Mouse (Mus musculus): ENCODE data around the gene Polr3h. TPM values are rescaled to one million over a fixed set of nuclear protein-coding genes. Genes with fewer than 3 reads are reported as not detected.

The Polr3h gene
- polyA plus RNA-seq, 1 experiment from 2014 or later: 74.3 TPM

GRCm38 (mm10) chr15:81958906-81959305 lies 32.9 kb upstream of the Polr3h start:
- Histone ChIP-seq H3K9me3 (no peaks in the 10 kb centered on the region), H3K4me3 (no peak overlapping the region), H3K4me1 (peaks cover 14% of the 10 kb centered on the region), H3K27me3 (replicated peaks; ENCODE audit: low read depth, poor library complexity, severe bottlenecking) (no peaks in the 10 kb centered on the region), H3K27ac (replicated peaks) (no peak overlapping the region), H3K36me3 (replicated peaks) (peaks cover 19% of the 10 kb centered on the region; the same call in 1 of the 2 replicates)
- no peak for DNase-seq (ENCODE audit: low spot score)
- WGBS: 93% methylated on average over 3 of the region's 3 CpGs

GRCm38 (mm10) chr15:81957598-81957997 lies 31.6 kb upstream of the Polr3h start:
- Histone ChIP-seq H3K36me3 (replicated peaks) (peaks cover 19% of the 10 kb centered on the region; the same call in 1 of the 2 replicates), H3K4me1 (peaks cover 14% of the 10 kb centered on the region), H3K4me3 (no peak overlapping the region), H3K27me3 (replicated peaks; ENCODE audit: low read depth, poor library complexity, severe bottlenecking) (no peaks in the 10 kb centered on the region), H3K27ac (replicated peaks) (no peak overlapping the region), H3K9me3 (no peaks in the 10 kb centered on the region)
- WGBS: 89% methylated on average over 11 of the region's 11 CpGs
- no peak for DNase-seq (ENCODE audit: low spot score)

GRCm38 (mm10) chr15:81956457-81956856 lies 30.4 kb upstream of the Polr3h start:
- Histone ChIP-seq H3K9me3 (no peaks in the 10 kb centered on the region), H3K4me3 (no peak overlapping the region), H3K36me3 (replicated peaks) (peaks cover 21% of the 10 kb centered on the region; the same call in 1 of the 2 replicates), H3K27ac (replicated peaks) (no peak overlapping the region), H3K27me3 (replicated peaks; ENCODE audit: low read depth, poor library complexity, severe bottlenecking) (no peaks in the 10 kb centered on the region), H3K4me1 (peaks cover 14% of the 10 kb centered on the region)
- peak; percentile 65 for DNase-seq (ENCODE audit: low spot score)
- 56% methylated on average over 8 of the region's 8 CpGs for WGBS

GRCm38 (mm10) chr15:81955414-81955813 lies 29.4 kb upstream of the Polr3h start:
- Histone ChIP-seq H3K9me3 (no peaks in the 10 kb centered on the region), H3K36me3 (replicated peaks) (peaks cover 27% of the 10 kb centered on the region; the same call in 1 of the 2 replicates)
- WGBS: 91% methylated on average over 15 of the region's 15 CpGs

GRCm38 (mm10) chr15:81954716-81955115 lies 28.7 kb upstream of the Polr3h start:
- Histone ChIP-seq H3K36me3 (replicated peaks) (peaks cover 27% of the 10 kb centered on the region; the same call in 1 of the 2 replicates), H3K27ac (replicated peaks) (no peak overlapping the region), H3K9me3 (no peaks in the 10 kb centered on the region), H3K4me1 (peaks cover 5% of the 10 kb centered on the region), H3K4me3 (no peak overlapping the region), H3K27me3 (replicated peaks; ENCODE audit: low read depth, poor library complexity, severe bottlenecking) (no peaks in the 10 kb centered on the region)
- no peak for DNase-seq (ENCODE audit: low spot score)
- 92% methylated on average over 6 of the region's 6 CpGs for WGBS

More at GRCm38 (mm10) chr15:81955414-81955813, 29.4 kb upstream of the Polr3h start:
- peaks cover 8% of the 10 kb centered on the region for H3K4me1 ChIP-seq
- H3K4me3 ChIP-seq: no peak overlapping the region
- no peak for DNase-seq (ENCODE audit: low spot score)
- no peak overlapping the region for H3K27ac ChIP-seq (replicated peaks)
- H3K27me3 ChIP-seq (replicated peaks; ENCODE audit: low read depth, poor library complexity, severe bottlenecking): no peaks in the 10 kb centered on the region

GRCm38 (mm10) chr15:81954151-81954583 lies 28.1 kb upstream of the Polr3h start:
- no peak overlapping the region for H3K27ac ChIP-seq (replicated peaks)
- H3K4me1 ChIP-seq: 0 out of 2 replicates have a peak, but pooled peaks cover 6% of the 10 kb centered on the region
- no peaks in the 10 kb centered on the region for H3K9me3 ChIP-seq
- DNase-seq (ENCODE audit: low spot score): no peak
- no peak overlapping the region for H3K4me3 ChIP-seq
- WGBS: 96% methylated on average over 9 of the region's 9 CpGs
- H3K36me3 ChIP-seq (replicated peaks): peaks cover 27% of the 10 kb centered on the region; the same call in 1 of the 2 replicates
- no peaks in the 10 kb centered on the region for H3K27me3 ChIP-seq (replicated peaks; ENCODE audit: low read depth, poor library complexity, severe bottlenecking)

- no peak for DNase-seq (ENCODE audit: low spot score)
- Histone ChIP-seq H3K36me3 (replicated peaks) (peaks cover 27% of the 10 kb centered on the region; the same call in 1 of the 2 replicates), H3K4me3 (no peak overlapping the region), H3K27ac (replicated peaks) (no peak overlapping the region), H3K27me3 (replicated peaks; ENCODE audit: low read depth, poor library complexity, severe bottlenecking) (no peaks in the 10 kb centered on the region), H3K4me1 (peaks cover 11% of the 10 kb centered on the region; the same call in 1 of the 2 replicates), H3K9me3 (no peaks in the 10 kb centered on the region)
- 82% methylated on average over 4 of the region's 4 CpGs for WGBS
Measured at GRCm38 (mm10) chr15:81952310-81952709, 26.3 kb upstream of the Polr3h start.

- Histone ChIP-seq H3K27ac (replicated peaks) (no peak overlapping the region), H3K4me3 (no peak overlapping the region), H3K36me3 (replicated peaks) (peaks cover 27% of the 10 kb centered on the region; the same call in 1 of the 2 replicates), H3K9me3 (no peaks in the 10 kb centered on the region), H3K27me3 (replicated peaks; ENCODE audit: low read depth, poor library complexity, severe bottlenecking) (no peaks in the 10 kb centered on the region), H3K4me1 (peaks cover 11% of the 10 kb centered on the region; the same call in 1 of the 2 replicates)
- WGBS: 89% methylated on average over 9 of the region's 9 CpGs
- no peak for DNase-seq (ENCODE audit: low spot score)
Measured at GRCm38 (mm10) chr15:81951159-81951558, 25.1 kb upstream of the Polr3h start.

GRCm38 (mm10) chr15:81950716-81951115 lies 24.7 kb upstream of the Polr3h start:
- Histone ChIP-seq H3K27ac (replicated peaks) (no peak overlapping the region), H3K27me3 (replicated peaks; ENCODE audit: low read depth, poor library complexity, severe bottlenecking) (no peaks in the 10 kb centered on the region), H3K4me3 (no peak overlapping the region), H3K4me1 (peaks cover 11% of the 10 kb centered on the region; the same call in 1 of the 2 replicates), H3K9me3 (no peaks in the 10 kb centered on the region), H3K36me3 (replicated peaks) (peaks cover 24% of the 10 kb centered on the region; the same call in 1 of the 2 replicates)
- DNase-seq (ENCODE audit: low spot score): no peak
- 85% methylated on average over 5 of the region's 5 CpGs for WGBS

GRCm38 (mm10) chr15:81949476-81950131 lies 23.6 kb upstream of the Polr3h start:
- Histone ChIP-seq H3K9me3 (no peaks in the 10 kb centered on the region), H3K27me3 (replicated peaks; ENCODE audit: low read depth, poor library complexity, severe bottlenecking) (no peaks in the 10 kb centered on the region), H3K36me3 (replicated peaks) (peaks cover 15% of the 10 kb centered on the region; the same call in 1 of the 2 replicates), H3K4me3 (no peak overlapping the region), H3K4me1 (peaks cover 11% of the 10 kb centered on the region; the same call in 1 of the 2 replicates), H3K27ac (replicated peaks) (no peak overlapping the region)
- 66% methylated on average over 11 of the region's 11 CpGs for WGBS
- DNase-seq (ENCODE audit: low spot score): no peak

- no peaks in the 10 kb centered on the region for H3K27me3 ChIP-seq (replicated peaks; ENCODE audit: low read depth, poor library complexity, severe bottlenecking)
- peaks cover 10% of the 10 kb centered on the region; the same call in 1 of the 2 replicates for H3K36me3 ChIP-seq (replicated peaks)
- H3K4me3 ChIP-seq: no peak overlapping the region
- 88% methylated on average over 10 of the region's 10 CpGs for WGBS
- peaks cover 11% of the 10 kb centered on the region; the same call in 1 of the 2 replicates for H3K4me1 ChIP-seq
- H3K27ac ChIP-seq (replicated peaks): no peak overlapping the region
- no peaks in the 10 kb centered on the region for H3K9me3 ChIP-seq
- DNase-seq (ENCODE audit: low spot score): no peak
Measured at GRCm38 (mm10) chr15:81949076-81949475, 23.0 kb upstream of the Polr3h start.

GRCm38 (mm10) chr15:81943176-81943749 lies 17.2 kb upstream of the Polr3h start:
- H3K36me3 ChIP-seq (replicated peaks): no peaks in the 10 kb centered on the region
- 9% methylated on average over 9 of the region's 9 CpGs for WGBS
- no peaks in the 10 kb centered on the region for H3K9me3 ChIP-seq
- H3K27me3 ChIP-seq (replicated peaks; ENCODE audit: low read depth, poor library complexity, severe bottlenecking): peaks cover under 1% of the 10 kb centered on the region; the same call in 1 of the 2 replicates
- peaks cover 27% of the 10 kb centered on the region for H3K4me1 ChIP-seq
- peak overlapping the region; percentile 34 for H3K4me3 ChIP-seq
- H3K27ac ChIP-seq (replicated peaks): peak overlapping the region; percentile 71
- DNase-seq (ENCODE audit: low spot score): peak; percentile 91

Measured in embryonic facial prominence, embryonic 10.5 days (tissue).